Mouse (Mus musculus): Measurements from ENCODE around the gene Ndufb4. TPM values are rescaled to one million over a fixed set of nuclear protein-coding genes. Genes with fewer than 3 reads are reported as not detected.
"Not testable (repeated sequence)": the region's sequence is repeated elsewhere in the genome, so short reads cannot be mapped to it uniquely, and the experiment has no call there.

Ndufb4 gene
- total RNA-seq, 1 experiment from 2014 or later: 184 TPM

DNA sequence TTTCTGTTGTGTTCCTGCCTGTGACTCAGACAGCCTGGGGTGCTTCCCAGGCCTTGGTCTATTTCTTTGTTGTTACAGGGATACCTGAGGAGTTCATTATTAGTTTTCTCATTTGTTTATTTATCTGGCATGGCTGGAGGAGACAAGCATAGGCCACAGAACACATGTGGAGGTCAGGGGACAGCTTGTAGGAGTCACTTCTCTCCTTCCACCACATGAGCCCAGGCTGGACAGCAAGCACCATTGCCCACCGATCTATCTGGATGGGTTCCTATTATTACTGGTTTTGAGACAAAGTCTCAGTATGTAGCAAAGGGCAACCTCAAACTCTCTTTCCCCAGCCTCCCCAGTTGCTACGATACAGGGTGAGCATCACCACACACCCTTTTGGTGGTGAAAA lies 26.0 kb upstream of the Ndufb4 start:
- no peak for DNase-seq

DNA sequence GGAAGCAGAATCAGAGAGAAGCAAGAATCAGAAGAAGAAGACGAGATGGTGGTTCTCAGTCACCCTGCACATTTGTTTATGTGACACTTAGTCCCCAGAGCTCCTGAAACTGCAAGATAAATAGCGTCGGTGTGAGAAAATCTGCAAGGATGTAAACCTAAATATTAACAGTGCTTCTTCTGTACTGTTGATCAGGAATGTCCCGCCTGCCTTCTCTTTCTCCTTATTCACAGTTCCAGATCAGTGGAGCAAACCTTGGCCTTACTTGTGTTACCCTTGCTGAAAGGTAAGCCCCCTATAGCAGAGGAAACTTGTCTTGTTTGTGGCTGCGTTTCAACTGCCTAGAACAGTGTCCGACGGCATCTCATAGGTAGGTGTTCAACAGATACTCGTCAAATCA lies 23.3 kb upstream of the Ndufb4 start:
- no peak for DNase-seq

DNA sequence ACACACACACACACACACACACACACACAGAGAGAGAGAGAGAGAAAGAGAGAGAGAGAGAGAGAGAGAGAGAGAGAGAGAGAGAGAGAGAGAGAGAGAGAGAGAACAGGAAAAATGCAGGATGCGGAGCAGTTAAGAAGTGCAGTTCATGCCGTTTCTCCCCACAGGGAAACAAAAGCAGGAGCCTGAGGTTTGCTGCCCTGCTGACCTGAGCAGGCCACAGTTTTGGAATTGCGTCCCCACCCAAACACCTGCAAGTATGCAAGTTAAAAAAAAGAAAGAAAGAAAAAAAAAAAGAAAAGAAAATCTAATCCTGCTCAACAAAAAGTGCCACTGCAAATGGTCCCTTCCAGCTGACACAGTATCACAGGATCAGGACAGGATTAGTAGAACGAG lies 22.4 kb upstream of the Ndufb4 start:
- no peak for DNase-seq

DNA sequence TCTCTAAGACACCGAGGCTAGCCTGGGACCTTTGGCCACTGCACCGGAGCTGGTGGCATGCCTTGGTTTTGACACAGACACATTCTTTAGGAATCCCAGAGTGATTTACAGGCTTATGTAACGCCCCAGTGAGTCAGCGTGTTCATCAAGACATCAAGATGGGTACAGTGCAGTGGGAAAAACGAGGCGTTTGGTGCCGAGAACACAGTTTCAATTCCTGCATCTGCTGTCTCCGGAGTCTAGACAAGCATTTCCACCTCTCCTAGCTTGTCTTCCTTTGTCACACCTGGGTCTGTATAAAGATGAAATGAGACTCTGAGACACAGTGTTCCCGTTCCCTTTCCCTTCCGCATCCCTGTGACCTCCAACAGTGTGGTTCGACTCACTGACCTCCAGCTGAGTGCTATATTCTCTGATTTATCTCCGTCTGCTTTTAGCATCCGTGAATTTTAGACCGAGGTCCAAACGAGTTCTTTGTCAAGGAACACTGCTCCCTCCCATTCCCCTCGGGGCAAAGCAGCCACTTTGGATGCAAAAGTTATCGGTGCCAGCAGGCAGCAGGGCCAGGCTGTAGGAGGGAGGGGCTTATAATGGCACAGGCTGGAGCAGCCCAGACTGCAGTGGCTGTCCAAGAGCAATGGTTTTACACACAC lies 21.9 kb upstream of the Ndufb4 start:
- peak; percentile 58 for DNase-seq

DNA sequence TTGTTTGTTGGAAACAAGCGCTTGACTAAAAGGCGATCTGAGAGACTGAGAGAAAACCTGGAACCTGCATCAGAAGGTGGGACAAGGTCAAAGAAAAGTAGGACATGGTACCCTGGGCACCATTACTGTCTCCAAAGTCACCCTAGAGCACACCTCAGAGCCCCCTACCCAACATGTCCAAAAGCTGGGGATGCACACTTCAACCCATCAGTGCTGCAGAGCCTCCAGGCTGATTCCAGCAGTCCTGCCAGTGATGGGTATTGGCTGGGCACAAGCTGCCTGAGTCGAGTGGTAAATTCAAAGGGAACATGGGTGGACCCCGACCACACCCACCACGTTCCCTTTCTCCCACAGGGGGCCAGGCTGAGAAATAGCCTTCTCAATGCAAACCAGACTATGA lies 21.1 kb upstream of the Ndufb4 start:
- no peak for DNase-seq

DNA sequence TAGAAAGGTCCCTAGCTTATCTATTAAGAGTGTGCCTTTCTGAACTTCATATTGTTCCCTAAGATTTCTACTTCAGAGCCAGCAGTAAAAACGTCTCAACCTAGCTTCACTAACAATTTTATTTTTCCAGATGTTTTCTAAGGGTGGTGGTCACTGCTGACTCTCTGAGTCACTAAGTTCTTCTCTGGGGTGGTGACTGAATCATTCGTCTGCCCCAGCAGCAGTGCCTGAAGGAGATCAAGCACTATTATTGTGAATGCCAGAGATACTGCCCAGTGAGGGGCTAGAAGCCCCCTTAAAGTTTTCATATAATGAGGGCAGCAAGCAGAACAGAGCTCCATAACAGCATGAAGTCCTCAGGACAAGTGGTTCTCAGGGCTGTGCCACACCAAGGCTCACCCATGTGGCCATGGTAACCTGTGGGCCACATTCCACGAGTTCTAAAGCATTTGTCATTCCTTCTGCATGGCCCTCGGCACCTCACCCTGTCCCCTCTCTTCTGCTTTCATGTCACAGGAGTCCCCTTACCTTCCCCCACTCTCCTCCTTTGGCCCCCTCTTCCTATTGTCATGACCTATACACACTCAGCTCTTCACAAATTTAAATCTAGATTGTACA lies 16.5 kb upstream of the Ndufb4 start:
- no peak for DNase-seq

DNA sequence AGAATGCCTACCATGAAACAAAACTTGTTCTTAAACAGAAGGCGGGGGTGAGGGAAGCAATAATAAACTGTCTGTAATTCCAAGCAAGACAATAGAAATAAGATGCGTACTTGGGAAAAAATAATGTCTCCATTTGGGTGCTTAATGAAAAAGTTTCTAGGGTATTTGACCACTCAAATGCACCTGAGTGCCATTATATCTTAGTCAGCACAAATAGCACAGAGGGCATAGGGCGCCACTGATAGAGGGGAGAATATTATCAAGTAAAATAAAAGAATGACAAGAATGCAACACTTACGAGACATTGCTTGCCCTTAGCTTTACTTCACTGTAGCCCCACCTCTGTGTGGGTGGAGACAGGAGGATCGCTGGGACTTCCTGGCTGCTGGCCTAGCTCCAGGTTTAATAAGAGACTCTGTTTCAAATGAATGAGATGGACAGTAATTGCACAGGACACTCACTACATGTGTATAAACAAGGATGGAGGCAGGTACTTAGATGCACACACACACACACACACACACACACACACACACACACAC lies 11.2 kb upstream of the Ndufb4 start:
- no peak for DNase-seq

DNA sequence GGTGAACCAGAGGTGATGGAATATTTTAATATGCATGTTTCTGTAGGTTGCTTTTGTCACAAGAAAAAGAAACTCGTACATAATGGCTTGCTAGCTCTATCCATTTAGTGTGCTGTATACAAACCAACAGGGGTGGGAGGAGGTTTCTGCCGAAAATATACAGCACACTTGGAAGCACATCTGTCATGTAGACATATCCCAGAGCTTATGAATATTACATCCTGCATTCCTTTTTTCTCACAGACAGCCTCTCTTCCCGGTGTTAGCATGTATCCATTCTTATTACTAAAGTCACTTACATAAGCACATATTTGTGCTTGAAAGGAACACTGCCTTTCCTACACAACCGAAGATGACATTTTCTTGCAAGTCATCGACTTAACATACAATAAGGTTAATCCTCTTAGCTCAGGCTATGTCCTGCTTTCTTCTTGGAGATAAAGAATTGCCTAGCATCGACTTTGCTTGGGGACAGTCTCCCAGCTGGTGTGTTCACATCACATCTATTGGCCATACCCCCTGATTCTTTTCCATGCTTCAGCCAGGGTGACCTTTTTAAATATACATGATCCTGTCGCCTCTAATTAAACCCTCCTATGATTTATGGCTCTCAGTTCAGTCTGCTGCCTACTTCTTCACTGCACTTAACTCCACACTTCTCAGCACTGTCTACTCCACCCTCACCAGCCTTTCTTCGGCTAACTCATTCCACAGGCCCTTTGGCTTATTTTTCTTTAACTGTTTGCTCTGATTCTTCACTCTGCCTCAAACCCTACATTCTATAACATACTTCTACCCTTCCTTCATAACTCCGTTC lies 9.6 kb upstream of the Ndufb4 start:
- no peak for DNase-seq

DNA sequence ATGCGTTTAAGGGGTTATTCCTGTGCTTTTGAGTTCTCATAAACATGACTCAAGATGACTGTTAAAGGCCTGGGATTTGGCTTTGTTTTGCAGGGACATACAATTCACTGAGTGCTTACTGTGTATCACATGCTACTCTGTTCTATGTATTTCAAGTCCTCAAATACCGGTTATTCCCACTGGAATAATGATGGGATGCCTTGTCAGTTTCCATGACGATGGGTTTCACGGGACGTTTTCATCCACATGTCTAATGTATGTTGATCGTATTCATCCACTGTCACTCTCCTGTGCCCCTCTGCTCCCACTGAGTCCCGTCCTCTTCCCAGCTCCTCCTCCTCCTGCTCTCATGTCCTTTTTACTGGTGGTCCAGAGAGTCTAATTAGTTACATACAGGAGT lies 2.5 kb upstream of the Ndufb4 start:
- no peak for DNase-seq

DNA sequence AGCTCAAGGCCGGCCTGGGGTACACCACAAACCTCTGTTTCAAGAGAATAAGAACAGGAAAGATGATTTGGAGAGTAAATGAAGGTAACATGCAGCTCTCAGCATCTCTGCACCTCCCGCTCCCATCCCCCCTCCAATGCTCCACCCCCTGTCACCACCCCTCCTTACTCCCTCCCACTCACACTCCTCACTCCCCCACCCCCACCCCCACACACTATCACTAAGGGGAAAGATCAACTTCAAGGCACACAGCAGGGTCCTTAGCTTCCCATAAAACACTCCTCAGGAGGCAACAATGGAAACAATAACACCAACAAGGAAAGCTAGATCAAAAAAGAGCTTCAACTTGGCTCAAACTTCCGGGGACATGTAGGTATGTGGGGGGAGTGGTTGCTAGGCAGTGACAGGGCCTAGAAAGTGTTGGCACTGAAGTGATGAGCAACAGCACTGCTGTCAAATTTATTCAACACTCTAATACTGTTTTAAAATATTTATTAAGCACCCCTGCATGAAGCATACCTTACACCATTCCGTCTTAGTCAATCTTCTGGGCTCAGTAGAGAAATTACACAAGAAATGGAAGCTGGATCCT lies 1.6 kb upstream of the Ndufb4 start:
- no peak for DNase-seq

DNA sequence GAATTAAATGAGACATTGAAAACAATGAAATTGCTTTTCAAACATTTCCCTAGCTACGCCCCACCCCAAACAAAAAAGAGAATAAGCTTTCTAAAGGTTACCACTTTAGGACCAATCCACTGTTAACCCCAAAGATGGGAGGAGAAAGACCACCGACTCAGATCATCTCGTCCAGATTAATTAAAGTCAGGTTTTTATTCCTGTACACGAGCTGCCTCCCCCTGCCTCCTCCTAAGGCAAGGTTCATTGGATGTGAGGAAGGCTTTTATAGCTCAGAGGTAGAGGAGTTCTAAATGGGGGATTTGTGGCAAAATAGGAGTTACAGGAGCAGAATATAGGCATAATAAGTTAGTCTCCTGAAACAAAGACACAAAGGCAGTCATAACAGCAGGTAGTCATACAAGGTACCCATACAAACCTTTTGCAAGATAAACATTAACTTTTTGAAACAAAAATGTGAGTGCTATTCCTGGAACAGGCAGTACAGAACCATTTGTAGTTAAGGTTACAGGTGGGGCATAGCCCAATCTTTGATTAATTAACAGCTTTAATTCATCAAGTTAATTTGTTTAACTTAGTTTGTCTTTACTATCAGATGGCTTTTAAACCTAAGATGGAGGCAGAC lies 690 bp upstream of the Ndufb4 start:
- DNase-seq: no peak

DNA sequence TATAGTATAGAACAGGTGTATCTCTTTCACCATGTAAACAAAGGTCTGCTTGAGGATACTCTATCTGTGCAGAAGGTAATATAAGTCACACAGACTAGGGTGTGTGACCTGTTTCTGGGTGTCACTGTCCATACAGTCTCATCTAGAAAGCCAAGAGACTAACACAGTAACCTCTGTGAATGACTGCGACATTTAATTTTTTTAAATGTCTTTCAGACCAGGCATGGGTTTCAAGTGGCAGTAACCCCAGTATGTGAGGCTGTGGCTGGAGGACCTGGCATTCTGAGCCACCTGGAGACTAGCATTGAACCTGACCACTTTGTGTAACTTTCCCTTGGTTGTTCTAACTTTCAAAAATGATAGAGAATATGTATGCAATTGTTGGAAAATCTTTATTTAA lies 1.2 kb downstream of the Ndufb4 start:
- DNase-seq: no peak

DNA sequence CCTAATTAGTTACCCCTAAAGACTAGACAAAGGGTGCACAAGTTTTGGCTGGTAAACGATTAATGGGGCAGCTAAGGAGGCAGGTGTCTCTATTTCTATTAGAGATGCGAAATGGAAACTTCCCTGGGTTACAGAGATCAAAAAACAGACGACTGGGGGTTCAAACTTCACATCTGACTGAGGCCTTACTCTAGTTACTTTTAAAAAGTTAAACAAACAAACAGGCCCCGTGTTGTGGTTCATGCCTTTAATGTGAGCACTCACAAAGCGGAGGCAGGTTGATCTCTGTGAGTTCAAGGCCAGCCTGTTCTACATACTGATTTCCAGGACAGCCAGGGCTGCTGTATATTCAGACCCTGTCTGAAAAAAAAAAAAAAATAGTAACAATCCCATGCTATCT lies 1.6 kb downstream of the Ndufb4 start:
- DNase-seq: no peak

DNA sequence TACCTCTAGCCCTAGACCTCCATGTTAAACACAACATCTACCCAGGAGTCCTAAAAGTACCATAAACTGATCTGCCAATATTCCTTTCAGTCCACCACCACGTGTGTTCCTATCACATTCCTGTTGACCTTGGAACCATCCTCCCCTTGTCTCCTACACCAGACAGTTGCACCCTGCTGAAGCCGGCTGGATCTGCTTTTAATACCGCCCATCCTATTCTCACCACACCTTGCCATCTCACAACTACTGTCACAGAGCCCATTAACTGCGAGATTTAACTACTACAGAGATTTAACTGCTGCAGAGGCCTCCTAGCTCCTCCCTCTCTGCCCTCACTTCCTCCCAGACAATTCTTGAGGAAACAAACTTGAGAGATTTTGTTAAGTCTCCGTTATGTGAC lies 2.8 kb downstream of the Ndufb4 start:
- no peak for DNase-seq

DNA sequence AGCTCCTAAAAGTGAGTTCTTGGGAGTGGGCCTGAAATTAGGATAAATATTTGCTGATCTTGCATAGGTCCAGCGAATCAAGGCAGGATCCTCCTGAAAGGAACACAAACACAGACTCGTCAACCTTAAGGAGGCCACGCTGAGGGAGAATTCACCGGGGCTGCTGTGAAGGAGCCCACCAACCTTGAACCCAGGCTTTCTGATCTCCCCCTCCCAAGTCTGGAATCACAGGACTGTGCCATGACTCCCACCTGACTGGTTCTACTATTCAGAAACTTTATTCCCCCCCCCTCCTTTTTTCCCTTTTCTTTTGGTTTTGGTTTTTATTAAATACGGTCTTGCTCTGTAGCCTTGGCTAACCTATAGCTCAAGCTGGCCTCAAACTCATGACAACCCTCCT lies 5.2 kb downstream of the Ndufb4 start:
- DNase-seq: no peak

DNA sequence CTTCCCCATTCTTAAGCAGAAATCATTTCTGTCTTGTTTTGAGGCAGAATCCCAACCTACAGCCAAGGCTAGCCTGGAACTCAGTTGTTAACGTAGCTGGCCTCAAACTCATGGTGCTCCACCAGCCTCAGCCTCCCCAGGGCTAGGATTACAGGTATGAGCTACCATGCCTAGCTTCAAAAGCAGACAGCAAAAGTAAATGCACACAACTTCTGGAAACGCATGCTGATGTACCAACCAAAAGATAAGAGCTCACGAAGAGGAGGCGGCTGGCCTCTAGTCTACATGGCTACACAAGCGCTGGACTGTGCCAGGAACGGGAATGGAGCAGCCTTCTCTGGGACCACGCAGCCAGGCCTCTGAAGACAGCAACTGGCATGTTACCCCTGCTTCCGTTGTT lies 6.3 kb downstream of the Ndufb4 start:
- DNase-seq: no peak

DNA sequence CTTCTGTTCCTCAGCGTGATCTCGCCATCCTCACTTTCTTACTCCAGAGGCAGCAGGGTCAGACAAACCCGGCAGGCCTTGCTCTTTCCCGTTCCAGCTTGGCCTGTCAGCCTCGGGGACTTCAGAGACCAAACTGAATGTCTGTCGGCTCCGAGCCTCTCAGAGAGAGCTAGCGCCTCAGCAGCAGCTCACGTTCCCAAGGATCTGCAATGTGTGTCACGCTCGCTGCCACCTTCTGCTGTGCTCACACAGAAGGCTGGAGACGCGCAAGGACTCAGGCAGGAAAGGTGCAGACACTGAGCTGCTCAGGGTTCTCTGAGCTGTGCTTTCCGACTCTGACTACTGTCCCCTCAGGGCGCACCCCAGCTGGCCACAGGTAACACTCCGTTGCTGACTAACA lies 7.2 kb downstream of the Ndufb4 start:
- no peak for DNase-seq

DNA sequence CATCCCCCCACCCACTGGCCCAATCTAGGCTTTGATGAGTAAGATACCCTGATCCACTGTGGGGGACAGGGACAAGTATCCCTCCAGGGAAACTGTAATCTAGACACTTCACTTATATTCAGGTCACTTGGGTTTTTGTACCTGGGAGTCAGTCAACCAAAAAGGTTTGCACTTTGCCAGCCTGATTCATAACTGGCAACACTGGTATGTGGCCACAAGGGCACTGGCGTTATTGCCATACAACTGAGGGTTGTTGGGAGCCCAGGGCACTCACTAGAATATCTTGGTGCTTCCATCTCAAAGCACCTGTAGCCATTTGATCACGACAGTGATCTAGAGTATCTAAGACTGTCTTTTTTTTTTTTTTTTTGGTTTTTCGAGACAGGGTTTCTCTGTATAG lies 8.5 kb downstream of the Ndufb4 start:
- no peak for DNase-seq

DNA sequence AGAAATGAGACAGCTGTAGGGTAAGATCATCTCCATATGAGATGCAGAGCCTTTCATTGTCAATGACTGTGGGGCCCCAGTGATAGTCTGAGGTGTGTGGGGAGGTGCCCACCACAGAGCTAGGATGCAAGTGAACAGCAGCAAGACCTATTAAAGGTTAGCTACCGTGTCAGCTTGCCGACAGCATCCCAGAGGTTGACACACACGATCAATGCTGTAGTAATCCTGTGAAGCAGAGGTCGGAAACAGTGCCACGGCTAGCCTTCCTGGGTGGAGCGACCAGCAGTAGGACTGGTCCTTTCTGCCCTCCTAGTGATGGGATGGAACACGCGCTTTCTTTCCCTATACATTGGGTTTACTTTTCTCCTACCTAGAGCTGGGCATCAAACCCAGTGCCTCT lies 9.0 kb downstream of the Ndufb4 start:
- DNase-seq: no peak

DNA sequence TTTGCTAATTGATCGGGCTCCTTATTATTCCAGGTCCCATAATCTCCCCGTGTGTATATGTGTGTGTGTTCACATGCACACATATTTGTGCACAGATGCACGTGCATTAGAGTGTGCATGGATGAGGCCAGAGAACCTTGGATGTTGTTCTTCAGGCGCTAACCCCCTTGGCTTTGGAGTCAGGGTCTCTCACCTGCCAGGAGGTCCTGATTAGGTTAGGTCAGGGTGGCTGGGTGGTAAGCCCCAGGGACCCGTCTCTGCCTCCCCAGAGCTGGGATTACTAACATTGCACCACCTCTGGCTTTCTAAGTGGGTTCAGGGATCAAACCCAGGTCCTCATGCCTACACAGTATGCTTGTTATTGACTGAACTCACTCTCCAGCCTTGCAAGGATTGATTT lies 9.8 kb downstream of the Ndufb4 start:
- no peak for DNase-seq

DNA sequence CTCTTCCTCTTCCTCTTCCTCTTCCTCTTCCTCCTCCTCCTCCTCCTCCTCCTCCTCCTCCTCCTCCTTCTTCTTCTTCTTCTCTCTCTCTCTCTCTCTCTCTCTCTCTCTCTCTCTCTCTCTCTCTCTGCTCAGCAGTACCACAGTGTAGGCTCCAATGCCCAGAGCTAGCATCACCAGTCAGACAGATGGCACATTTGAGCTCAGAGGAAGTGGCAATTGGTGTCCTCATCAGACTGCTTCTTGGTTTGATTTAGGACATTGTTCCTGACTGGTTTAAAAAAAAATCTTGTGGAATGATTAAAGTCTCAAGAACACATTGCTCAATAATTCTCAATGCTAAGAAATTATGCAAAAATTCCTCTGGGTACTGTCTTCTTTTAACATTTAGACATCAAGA lies 13.7 kb downstream of the Ndufb4 start:
- not testable (repeated sequence) for DNase-seq

DNA sequence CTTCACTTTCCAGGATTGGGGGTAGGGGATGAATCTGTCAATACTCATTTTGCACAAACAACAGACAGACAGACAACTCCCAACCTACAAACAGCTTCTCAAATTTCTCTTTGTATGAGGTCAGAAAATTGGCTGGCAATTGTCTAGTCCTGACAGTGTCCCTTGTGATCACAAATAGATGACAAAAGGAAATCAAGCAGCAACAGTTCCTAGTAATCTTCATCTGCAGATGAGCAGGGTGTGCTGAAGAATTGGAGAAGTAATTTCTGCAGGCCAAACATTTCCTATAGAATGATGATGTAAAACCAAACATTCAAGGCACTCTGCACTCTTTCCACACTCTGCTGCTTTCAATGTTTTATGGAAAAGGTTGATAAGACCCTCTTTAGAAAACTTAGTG lies 16.5 kb downstream of the Ndufb4 start:
- DNase-seq: no peak

DNA sequence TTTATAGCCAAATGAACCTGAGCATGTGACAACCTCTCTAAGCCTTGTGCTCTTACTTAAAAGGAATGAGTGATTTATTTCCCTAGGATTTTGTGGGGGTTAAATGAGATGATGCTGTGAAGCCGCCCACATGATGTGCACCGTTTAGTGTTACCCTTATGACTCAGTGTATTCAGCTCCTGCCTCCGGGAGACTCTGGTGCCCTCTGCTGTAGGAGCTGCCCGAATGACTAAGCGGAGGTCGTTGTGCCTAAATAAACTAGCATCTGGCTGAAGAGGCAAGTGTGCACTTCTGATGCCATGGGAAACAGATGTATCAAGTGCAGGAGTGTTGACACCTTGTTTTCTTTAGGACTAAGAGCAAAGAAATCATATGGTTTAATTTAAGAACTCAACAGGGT lies 18.1 kb downstream of the Ndufb4 start:
- peak; percentile 57 for DNase-seq

Measured in adrenal gland, postnatal 14 days (tissue).